Mouse (Mus musculus): Measurements from ENCODE around the gene Pdik1l.

Pdik1l gene

DNA sequence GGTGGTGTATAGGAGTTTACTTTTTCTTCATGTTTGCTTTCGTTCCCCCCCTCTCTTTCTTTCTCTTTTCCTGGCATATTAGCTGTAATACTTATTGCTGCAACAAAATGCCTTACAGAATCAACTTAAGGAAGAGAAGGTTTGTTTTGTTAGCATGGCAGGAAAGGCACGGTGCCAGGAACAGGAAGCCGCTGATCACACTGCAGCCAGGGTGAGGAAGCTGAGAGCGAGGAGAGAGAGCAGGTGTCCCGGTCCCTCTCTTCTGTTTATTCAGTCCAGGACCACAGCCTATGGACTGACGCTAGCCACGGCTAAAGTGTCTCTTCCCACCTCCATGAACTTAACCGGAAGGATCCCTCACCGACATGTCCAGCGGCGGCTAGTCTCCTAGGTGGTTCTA, 29.3 kb downstream of the Pdik1l start:
- in situ Hi-C loops (cut with MboI) = no loop called here

DNA sequence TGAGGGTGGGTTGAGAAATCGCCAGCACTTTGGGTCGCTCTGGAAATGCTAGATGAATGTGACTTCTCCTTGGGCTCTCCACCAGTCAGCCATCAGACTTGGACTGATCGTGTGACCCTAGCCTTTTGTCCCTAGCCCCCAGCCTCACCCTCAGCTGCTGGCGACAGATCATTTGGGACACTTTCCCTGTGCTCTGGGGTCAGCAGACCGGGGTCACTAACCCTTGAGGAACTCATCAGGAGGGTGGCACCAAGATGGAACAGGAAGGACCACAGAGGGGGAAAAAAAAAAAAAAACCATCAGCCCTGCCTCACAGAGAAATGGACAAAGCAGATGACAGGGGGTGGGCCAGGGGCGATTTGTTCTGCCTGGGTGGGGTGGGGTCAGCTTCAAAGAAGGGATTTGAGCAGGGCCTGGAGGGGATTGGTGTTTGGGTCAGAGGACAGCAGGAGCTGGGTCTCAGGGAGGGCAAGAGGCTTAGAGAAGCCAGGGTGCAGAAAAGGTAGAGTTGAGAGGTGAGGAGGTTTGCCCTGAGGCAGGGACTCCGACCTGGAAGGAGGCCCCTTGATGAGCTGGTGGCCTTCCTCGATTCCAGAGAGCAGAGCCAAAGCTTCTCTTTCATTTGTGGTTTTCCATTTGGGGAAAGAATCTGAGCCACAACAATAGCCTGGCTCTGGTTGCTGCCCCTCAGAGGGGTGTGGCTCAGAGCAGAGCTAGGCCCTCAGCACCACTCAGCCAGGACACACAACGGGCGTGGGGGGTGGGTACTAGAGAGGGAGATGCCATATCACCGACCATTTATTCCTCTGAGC, 30.3 kb downstream of the Pdik1l start:
- in situ Hi-C loops (cut with MboI) = no loop called here

DNA sequence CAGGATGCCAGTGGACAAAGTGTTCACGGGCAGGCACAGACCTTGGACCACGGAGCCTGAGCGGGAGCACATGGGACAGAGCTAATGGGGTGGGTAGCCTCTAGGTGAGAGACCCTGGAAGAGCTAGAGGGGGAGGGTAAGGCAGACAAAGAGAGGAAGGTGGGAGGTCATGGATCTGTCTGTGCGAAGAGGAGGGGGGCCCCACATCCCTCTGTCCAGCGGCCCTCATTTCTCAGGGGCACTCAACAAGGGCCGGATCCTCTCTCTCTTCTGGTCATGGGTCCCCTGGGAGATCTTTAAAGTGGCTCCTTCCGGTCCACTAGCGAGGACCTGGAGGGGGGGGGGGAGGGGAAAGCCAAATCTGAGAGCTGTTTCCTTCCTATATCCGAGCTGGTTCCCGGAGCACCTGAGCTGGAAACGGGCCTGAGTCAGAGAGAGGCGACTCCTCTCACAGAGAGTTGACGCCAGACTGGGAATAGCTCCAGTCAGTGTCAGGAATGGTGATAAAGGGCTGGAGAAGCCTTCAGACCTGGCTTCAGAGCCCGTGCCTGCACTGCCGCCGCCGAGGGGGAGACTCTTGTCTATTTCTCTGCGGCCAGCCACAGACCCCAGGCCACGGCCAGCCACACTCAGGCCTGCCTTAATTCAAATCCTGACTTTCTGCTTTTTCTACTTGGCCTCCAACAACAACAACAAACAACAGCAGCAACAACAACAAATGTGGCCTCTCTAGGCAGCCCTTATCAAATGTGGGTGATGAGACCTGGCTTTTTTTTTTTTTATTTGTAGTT, 31.1 kb downstream of the Pdik1l start:
- in situ Hi-C loops (cut with MboI) = no loop called here

DNA sequence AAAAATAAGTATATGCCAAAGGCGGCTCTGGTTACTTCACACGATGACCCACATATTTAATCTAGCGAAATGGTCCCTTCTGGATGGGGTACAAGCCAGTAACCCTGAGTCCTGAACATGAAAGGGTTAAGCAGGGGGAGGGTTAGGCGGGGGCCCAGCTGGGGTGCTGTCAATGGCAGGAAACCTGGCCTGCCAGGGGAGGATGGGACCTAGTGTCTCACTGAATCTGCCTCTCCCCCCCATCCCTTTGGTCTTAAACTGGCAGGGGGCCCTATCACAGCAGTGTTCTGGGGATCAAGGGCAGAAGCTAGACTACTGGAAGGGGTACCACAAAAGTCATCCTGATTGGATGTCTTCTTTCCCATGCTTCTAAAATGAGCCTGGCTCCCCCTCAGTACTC, 31.8 kb downstream of the Pdik1l start:
- in situ Hi-C loops (cut with MboI) = no loop called here

DNA sequence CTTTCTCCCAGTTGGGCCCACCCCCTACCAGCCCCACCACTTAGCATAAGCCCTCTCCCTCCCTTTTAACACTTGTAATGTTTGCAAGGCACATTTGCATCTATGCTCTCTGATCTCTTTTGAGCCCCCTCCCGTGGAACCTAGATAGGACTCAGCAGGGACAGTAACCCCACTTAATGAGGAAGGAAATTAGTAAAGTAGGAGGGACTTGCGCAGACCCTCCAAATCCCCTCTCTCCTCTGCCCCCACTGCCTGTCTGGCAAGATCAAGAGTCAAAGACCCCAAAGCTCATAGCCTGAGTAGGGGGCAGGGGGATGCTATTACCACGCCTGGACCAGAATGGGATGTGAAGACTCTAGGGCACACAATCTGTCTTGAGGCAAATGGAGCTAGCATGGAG, 32.9 kb downstream of the Pdik1l start:
- in situ Hi-C loops (cut with MboI) = no loop called here

DNA sequence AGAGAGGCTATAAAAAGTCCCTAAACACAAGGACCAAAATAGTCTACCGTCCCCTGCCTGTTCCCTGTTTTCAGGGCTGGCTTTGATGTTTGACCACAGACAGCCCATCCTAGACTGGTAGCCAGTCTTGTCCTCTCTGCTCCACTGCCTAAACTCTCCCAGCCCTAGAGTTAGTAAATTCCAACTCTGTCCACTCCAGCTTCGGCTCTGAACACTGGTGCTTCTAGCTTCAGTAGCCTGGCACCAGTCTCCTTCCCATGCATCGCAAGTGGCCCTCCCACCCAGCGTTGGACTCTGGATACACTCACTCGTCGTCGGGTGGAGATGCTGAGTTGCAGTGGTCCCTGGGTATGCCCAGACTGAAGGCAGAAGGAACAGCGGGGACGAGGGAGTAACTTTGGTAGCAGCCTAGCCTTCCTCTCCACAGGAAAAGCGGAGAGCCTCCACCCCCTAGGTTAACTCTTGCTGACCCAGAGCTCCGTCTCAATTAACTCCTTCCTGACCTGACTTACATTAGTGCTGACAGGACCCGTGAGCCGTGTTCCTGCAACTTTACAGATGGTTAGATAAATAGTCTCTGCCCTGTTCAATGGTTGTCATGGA, 33.9 kb downstream of the Pdik1l start, which contains the start of gene Grrp1:
Gene Grrp1, minus strand, starts transcription at position 385 of the 603 bp plus-strand sequence.
- in situ Hi-C loops (cut with MboI) = no loop called here

DNA sequence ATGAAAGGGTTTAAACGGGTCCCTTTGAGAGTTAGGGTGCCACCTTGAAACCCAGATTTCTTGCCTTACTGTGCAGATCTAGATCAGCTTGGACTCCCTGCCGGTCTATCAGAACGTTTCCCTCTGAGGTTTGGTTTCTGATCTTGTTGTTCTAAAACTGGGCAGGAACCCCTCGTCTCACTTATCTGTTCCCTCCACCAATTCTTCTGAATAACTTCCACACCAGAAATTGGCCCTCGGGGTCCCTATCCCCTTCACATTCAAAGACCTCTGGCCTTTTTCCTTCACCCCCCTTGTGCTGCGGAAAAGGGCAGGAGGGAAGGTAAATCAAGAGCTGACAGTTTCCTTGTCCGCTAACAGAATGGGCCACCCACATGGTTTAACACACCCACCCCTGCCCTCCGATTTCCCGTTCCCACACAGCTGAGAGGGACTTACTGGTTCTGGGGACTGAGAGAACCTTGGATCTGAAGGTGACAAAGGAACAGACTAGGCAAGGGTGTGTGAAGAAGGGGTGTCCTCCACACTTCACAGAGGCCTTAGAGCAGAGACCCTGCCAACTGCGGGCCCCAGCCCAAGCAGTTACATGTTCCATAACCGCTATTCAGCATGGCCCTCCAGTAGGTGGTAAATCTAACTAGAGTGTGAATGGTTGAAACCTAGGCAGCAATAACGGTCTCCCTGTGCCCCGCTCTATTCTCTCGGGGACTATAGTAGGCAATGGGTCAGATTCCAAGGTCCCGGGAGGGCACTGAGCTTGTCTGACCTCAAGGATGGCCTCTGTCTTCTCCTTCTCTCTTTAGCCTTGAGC, 34.6 kb downstream of the Pdik1l start:
- in situ Hi-C loops (cut with MboI) = no loop called here

DNA sequence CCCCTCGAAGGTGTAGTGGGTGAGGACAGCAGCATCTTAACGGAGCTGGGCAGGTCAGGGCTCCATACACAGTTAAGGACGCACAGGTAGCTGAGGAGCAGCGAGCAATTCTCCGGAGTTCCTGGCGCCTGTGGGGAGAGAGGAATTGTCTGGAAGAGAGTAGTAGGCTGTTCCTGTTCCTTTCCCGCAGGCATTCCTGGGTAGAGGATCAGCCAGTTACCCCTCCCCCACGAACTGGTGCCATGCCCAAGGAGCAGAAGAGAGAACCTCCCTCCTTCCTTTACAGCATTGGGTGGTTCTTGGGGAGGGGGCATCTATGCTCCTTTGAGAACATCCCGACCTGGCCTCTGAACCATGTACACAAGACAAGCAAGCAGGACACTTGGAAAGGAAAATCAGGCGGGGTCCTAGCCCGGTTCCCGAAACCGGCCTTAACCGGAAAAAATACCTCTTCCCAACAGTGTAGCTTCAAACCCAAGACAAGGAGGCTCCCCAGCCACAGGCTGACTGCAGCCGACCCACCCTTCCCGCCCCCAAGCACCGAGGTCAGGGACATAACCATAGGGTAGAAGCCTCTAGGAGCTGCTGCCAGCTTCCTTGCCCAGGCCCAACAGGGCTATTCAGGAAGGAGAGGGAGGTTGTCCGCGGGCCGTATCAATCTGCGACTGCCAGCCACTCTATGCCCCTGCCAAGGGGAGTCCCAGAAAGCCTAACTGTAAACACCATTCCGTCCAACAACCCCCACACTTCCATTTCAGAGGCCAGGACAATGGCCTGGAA, 35.4 kb downstream of the Pdik1l start:
- in situ Hi-C loops (cut with MboI) = no loop called here

DNA sequence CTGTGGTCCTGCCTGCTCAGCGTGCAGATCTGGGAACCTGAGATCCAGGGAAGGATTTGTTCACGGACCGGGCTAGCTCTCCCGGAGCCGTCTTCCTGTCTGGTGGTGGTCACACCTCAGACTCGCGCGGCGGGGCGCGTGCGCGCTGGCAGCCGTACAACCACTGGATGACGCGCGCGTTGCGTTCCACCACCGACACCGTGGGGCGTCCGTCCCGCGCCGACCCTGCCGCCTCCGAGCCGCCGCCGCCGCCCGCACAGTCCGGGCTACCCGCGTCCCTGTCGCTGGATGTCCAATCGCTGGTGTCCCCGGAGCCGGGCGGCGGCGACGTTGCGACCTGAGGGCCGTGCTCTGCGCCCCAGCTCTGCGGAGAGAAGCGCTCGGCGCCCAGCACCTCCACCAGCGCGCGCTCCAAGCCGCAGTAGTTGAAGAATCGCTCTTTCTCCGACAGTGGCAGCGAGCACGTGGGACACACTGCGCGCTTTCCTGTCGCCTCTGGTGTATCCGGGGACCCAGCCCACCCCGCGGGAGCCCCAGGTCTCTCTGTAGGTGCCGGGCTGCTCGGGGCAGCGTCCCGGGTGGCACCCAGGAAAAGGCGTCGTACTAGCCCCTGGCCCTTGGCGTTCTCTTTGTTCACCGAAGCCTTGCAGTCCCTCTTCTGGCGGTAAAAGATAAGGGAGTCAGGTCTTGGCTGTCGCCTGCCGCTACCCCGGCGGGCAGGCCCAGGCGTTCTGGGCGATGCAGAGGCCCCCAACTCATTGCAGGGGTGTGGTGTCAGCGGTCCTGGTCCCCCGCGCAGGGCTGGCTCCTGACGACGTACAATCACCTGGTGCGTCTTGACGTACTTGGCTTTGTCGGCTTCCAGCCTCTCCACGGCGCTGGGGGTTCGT, 36.2 kb downstream of the Pdik1l start:
- in situ Hi-C loops (cut with MboI) = no loop called here

DNA sequence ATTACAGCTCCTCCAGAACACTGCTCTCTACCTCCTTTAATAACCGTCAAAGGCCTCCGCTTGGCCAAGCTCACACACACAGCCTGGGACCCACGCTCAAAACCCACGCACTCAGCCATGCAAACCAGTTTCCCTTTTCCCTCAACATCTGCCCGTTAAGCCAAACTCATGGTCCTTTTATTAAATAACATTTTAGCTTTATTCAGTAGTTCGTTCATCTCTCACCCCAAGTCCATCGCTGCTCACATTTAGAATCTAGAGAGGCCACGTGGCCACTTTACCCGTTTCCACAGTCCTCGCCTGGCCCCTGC, 36.8 kb downstream of the Pdik1l start:
- in situ Hi-C loops (cut with MboI) = no loop called here

DNA sequence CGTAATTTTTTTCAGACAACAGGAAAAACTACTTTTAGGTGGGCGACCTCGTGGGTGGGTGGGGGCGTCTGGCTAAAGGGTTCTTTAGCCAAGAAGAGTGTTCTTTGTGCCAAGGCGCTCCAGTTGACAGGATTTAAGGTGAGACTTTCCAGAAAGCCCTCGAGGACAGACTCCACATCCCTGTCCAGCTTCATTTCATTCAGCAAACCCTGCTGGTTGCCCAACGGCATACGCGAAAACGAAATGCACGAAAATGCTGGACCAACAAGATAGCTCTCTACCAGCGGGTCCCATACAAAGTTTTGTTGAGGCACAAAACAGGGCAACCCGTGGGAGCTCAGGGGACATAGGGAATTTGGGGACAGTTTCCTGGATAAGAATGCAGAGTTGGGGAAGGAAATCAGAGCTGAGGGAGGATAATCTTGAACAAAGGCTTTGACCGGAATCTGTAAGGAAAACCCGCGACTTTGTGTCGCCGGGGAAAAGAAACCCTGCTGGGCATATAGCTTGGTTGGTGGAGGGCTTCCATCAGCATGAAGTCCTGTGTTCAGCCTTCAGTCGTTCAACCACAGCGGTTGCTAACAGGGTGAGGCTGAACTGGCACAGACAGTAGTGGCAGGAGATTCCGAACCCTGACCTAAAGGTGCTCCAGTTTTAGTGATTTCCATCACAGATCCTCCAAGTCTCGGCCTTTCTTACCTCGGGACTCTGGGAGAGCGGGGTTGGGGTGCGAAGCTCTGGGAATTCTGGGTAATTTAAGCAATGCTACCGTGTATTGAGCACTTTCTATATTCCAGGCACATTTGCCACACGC, 37.4 kb downstream of the Pdik1l start:
- in situ Hi-C loops (cut with MboI) = no loop called here

DNA sequence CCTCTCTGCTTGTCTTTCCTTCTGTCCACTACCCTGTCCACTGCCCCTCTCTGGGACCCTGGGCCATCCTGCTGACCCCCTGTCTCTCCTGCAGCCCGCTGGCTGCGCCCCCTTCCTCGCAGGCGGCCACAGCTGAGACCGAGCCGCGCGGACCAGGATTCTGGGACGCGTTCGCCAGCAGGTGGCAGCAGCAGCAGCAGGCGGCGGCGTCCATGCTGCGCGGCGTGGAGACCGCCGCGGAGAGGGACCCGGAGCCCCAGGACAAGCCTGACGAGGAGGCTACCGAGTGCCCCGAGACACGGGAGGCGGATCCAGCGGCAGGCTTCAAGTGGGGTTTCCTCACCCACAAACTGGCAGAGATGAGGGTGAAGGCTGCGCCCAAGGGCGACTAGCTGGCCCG, 38.0 kb downstream of the Pdik1l start:
- in situ Hi-C loops (cut with MboI) = no loop called here

DNA sequence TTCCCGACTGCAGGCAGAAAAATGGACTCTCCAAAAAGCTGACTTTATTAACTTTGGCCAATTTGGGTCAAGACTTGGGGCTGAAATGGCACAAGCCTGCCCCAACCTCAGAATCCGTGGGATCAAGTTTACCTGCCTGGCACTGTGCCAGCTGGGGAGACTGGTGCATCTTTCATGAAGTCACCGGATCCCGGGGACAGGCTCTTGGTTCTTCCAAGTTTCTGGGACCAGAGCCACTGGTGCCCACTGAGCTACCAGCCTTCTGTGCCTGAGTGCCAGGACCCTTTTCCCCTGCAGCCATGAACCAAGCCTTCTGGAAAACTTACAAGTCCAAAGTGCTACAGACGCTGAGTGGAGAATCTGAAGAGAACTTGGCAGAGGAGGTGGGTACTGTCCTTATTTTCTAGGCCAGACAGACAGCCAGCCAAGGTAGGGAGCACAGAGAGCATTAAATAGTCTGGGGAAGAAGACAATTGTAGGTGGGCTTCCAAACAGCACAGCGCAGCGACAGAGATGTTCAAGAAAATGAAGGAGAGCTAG, 40.9 kb downstream of the Pdik1l start, which contains the start of gene Gm30191:
Gene Gm30191, plus strand, starts transcription at position 217 of the 540 bp plus-strand sequence.
- in situ Hi-C loops (cut with MboI) = no loop called here

DNA sequence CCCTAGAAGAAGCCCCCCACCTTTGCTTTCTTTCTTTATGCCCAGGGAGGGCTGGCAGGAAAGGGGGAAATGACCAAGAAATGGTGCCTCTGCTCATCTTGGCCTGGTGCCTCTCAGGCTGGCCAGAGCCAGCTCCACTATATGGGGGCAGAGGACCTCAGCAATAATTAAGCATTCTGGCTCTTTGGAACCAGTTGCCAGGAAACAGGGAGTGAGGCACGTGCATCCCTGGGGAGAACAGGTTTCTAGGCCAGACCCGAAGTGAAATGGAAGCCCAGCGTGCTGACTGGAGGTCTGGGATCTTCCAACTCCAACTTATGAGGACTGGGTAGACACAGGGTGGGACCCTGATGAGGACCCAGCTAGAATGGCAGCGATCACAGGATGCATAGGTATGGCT, 41.4 kb downstream of the Pdik1l start:
- in situ Hi-C loops (cut with MboI) = no loop called here

DNA sequence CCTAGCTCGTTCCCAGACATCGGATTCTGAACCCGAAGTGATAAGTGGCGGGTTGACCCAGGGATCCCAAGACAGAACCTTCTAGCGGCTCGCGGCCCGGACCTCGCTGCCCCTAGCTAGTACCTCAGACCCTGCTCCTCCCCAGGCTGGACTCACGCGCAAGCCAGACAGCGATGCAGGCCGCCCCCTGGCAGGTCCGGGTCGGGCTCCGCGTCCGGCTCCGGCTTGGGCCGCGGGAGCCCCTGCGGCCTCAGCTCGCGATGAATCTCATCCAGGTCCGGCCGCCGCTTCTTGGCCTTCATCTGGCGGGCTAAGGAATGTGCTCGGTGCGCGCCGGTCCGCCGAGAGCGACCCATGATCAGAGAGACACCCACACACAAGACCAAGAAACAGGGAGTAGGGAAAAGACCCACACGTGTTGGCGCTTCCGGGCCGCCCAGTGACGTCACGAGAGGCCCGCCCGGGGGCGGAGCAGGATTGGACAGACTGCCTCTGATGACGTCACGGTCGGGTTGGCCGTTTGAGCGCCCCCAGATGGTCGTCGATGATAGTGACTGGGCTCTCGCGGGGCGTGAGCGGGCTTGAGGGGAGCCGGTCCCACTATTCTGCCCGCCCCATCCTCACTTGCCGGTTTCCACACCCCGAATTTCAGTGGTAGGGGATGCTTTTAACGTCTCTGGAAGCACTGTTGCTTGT, 42.4 kb downstream of the Pdik1l start, which contains the start of gene Zfp593:
Gene Zfp593, minus strand, starts transcription at position 445 of the 696 bp plus-strand sequence.
- in situ Hi-C loops (cut with MboI) = no loop called here

DNA sequence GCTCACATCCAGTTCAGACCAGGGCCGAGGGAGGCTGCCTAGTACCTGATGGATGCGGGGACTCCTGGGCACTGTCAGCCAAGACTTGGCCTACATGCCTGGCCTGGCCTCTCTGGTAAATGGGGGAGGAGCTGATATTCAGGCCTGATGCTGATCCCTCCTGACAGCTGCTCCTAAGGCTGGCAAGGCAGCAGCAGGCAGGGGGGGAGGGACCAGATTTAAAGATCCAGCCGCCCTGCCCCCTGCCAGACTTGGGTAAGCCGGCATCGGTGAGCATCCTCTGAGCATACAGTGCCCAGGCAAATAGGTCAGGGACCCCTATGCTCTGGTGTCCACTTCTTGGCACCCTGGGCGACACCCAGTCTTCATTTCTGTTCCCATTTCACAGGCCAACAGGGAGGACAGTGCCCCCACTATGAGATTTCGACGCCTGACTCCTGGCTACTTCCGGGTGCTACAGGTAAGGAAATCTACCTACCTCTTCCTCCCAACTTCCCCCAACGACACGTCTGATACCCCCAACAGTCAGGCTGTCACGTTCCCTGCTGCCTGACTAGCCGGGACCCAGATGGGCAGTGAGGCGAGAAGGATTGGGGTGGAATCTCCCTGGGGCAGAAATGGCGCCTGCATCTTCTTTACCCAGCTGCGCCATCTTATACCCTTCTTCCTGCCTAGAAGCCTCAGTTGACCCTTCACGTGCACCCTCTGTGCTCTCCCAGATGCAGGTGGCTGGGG, 44.0 kb downstream of the Pdik1l start, which contains the start of gene E130218I03Rik:
Gene E130218I03Rik, plus strand, starts transcription at position 147 of the 735 bp plus-strand sequence.
- in situ Hi-C loops (cut with MboI) = no loop called here

DNA sequence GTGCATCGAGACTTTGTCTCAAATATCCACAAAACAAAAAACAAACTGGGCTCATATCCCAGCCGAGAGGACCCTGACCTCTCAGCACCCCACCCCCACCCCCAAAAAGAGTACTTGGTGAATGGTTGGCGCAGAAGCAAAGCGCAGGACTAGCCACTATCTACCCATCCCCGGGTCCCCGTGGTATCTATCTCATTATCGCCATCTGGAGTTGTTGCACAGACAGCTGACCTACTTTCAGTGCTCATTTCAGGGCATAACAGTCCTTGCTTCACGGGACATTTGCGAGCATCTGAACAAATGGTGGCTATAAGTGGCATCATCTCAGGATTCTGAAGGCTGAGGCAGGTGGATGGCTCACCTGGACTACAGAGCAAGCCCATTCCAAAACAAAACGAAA, 49.0 kb downstream of the Pdik1l start:
- in situ Hi-C loops (cut with MboI) = no loop called here

DNA sequence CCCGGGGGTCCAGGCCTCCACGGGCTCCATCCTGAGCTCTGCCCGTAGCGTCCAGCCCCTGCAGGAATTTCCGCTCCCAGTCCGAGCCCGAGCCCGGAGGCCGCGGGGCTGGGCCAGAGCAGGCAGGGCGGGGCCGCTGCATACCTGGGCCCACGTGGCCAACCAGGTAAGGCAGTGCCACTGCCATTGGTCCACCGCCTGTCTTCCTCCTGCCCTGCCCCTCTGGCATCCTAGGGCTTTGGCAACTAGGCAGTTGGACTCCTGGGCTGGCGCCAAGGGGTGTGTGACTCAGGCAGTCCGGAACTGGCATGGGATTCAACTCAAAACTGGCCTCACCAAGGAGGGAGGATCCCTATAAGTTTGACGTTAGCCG, 49.4 kb downstream of the Pdik1l start, which contains the start of gene Cnksr1:
Gene Cnksr1, minus strand, starts transcription at position 121 of the 373 bp plus-strand sequence.
- in situ Hi-C loops (cut with MboI) = no loop called here
